Mouse (Mus musculus) limb, embryonic 12.5 days (tissue): ENCODE results near the gene Nemf. TPM values are rescaled to one million over a fixed set of nuclear protein-coding genes. Genes with fewer than 3 reads are reported as not detected.
"Not testable (repeated sequence)": the region's sequence is repeated elsewhere in the genome, so short reads cannot be mapped to it uniquely, and the experiment has no call there.

Source experiments
- ATAC-seq: fragments of 200-750 bp; cut with Nextera tagmentation; 2 replicates; pipeline ENCODE4 v1.8.0; 2017; ENCODE audit warnings: low read depth, moderate TSS enrichment; ENCODE audit not compliant: insufficient number of reproducible peaks, insufficient read depth, low FRiP score, low TSS enrichment
- H3K27ac ChIP-seq: fragments of 300-500 bp; sonication (generic); 2 replicates; pipeline ENCODE4 v1.5.1; 2016; ENCODE audit warnings: mild to moderate bottlenecking, moderate library complexity
- H3K27me3 ChIP-seq: fragments of 300-500 bp; sonication (generic); 2 replicates; pipeline ENCODE4 v1.6.1; 2016; ENCODE audit warnings: mild to moderate bottlenecking, moderate library complexity
- H3K36me3 ChIP-seq: fragments of 300-500 bp; sonication (generic); 2 replicates; pipeline ENCODE4 v1.6.1; 2016; ENCODE audit warnings: mild to moderate bottlenecking, moderate library complexity
- H3K4me1 ChIP-seq: fragments of 300-500 bp; sonication (generic); replicated peaks from 2 replicates; pipeline ENCODE4 v1.6.1; 2016
- H3K4me2 ChIP-seq: fragments of 300-500 bp; sonication (generic); 2 replicates; pipeline ENCODE4 v1.6.1; 2016; ENCODE audit warnings: mild to moderate bottlenecking, moderate library complexity
- H3K4me3 ChIP-seq: fragments of 300-500 bp; sonication (generic); replicated peaks from 2 replicates; pipeline ENCODE4 v1.5.1; 2016; ENCODE audit warnings: mild to moderate bottlenecking
- H3K9ac ChIP-seq: fragments of 300-500 bp; sonication (generic); replicated peaks from 2 replicates; pipeline ENCODE4 v1.6.1; 2016; ENCODE audit warnings: mild to moderate bottlenecking, moderate library complexity
- H3K9me3 ChIP-seq: fragments of 300-500 bp; sonication (generic); 2 replicates; pipeline ENCODE4 v1.6.1; 2016; ENCODE audit warnings: mild to moderate bottlenecking, moderate library complexity
- WGBS: fragments of 180-500 bp; shearing (Covaris S2); methylation state at CpG from one replicate; pipeline ENCODE4 v1.1.7; 2016; 5-methylcytosine and 5-hydroxymethylcytosine counted together
- polyA plus RNA-seq: library from polyadenylated mRNA; unstranded; fragments of >200 nt; fragmentation: Nextera tagmentation; extraction: Ambion mirVana; gene quantifications from 2 replicates; pipeline ENCODE4 v1.2.1, GENCODE M21; 2016

Gene Nemf
- polyA plus RNA-seq, 1 experiment from 2014 or later, result 99.3 TPM

GRCm38 (mm10) chr12:69371421-69371853, 14.5 kb upstream of the Nemf start:
- under 1% methylated on average over 24 of the region's 24 CpGs for WGBS
- Histone ChIP-seq H3K4me2 (peak overlapping the region; percentile 92), H3K4me3 (peak overlapping the region; percentile 100), H3K36me3 (peaks cover 15% of the 10 kb centered on the region; the same call in 1 of the 2 replicates), H3K27ac (peak overlapping the region; percentile 95), H3K27me3 (no peaks in the 10 kb centered on the region), H3K4me1 (peaks cover 19% of the 10 kb centered on the region), H3K9me3 (no peaks in the 10 kb centered on the region), H3K9ac (peak overlapping the region; percentile 98)
- peak; percentile 89 for ATAC-seq

- Histone ChIP-seq H3K9ac (peak overlapping the region; percentile 98), H3K27me3 (no peaks in the 10 kb centered on the region), H3K4me3 (peak overlapping the region; percentile 100), H3K36me3 (peaks cover 12% of the 10 kb centered on the region; the same call in 1 of the 2 replicates), H3K4me1 (peaks cover 17% of the 10 kb centered on the region), H3K4me2 (peak overlapping the region; percentile 92), H3K9me3 (no peaks in the 10 kb centered on the region), H3K27ac (peak overlapping the region; percentile 95)
- 16% methylated on average over 7 of the region's 7 CpGs for WGBS
- ATAC-seq, result no peak
Observed at GRCm38 (mm10) chr12:69370936-69371335, 14.0 kb upstream of the Nemf start.

- Histone ChIP-seq H3K4me2 (no peak overlapping the region), H3K9me3 (no peaks in the 10 kb centered on the region), H3K9ac (no peak overlapping the region), H3K36me3 (no peaks in the 10 kb centered on the region), H3K27ac (no peak overlapping the region), H3K27me3 (no peaks in the 10 kb centered on the region), H3K4me1 (peaks cover 8% of the 10 kb centered on the region), H3K4me3 (no peak overlapping the region)
- 53% methylated on average over 2 of the region's 2 CpGs for whole genome bisulfite sequencing
- ATAC-seq, result no peak
Observed at GRCm38 (mm10) chr12:69367557-69367956, 10.6 kb upstream of the Nemf start.

- Histone ChIP-seq H3K27ac (no peak overlapping the region), H3K4me1 (peaks cover 16% of the 10 kb centered on the region), H3K9ac (no peak overlapping the region), H3K9me3 (no peaks in the 10 kb centered on the region), H3K4me3 (no peak overlapping the region), H3K27me3 (no peaks in the 10 kb centered on the region), H3K36me3 (no peaks in the 10 kb centered on the region), H3K4me2 (no peak overlapping the region)
- no peak for ATAC-seq
Observed at GRCm38 (mm10) chr12:69366424-69366823, 9.5 kb upstream of the Nemf start.

GRCm38 (mm10) chr12:69365757-69366156, 8.8 kb upstream of the Nemf start:
- H3K9me3 ChIP-seq, result no peaks in the 10 kb centered on the region
- H3K9ac ChIP-seq, result no peak overlapping the region
- no peaks in the 10 kb centered on the region for H3K27me3 ChIP-seq
- H3K27ac ChIP-seq, result no peak overlapping the region
- no peak overlapping the region for H3K4me2 ChIP-seq
- WGBS, result 81% methylated on average over 7 of the region's 7 CpGs
- ATAC-seq, result no peak
- peaks cover 14% of the 10 kb centered on the region for H3K4me1 ChIP-seq
- no peaks in the 10 kb centered on the region for H3K36me3 ChIP-seq
- no peak overlapping the region for H3K4me3 ChIP-seq

- Histone ChIP-seq H3K9ac (peak overlapping the region; percentile 31), H3K36me3 (no peaks in the 10 kb centered on the region), H3K4me3 (peak overlapping the region; percentile 51), H3K4me1 (peaks cover 12% of the 10 kb centered on the region; the same call in 1 of the 2 replicates), H3K27ac (peak overlapping the region; percentile 78), H3K9me3 (no peaks in the 10 kb centered on the region), H3K27me3 (no peaks in the 10 kb centered on the region), H3K4me2 (peak overlapping the region; percentile 62)
- 4% methylated on average over 32 of the region's 32 CpGs for WGBS
- ATAC-seq, result peak; percentile 14; the same call in 1 of the 2 replicates
Observed at GRCm38 (mm10) chr12:69363899-69364762, 7.2 kb upstream of the Nemf start.

- not testable (repeated sequence) for H3K27me3 ChIP-seq, H3K4me3 ChIP-seq, H3K9ac ChIP-seq, ATAC-seq, H3K36me3 ChIP-seq, H3K27ac ChIP-seq, H3K9me3 ChIP-seq, H3K4me2 ChIP-seq
- H3K4me1 ChIP-seq, result peaks cover 12% of the 10 kb centered on the region; the same call in 1 of the 2 replicates
- WGBS, result 98% methylated on average over 7 of the region's 7 CpGs
Observed at GRCm38 (mm10) chr12:69363110-69363509, 6.1 kb upstream of the Nemf start.

GRCm38 (mm10) chr12:69362388-69362787, 5.4 kb upstream of the Nemf start:
- WGBS, result 53% methylated on average over 4 of the region's 4 CpGs

GRCm38 (mm10) chr12:69361919-69362318, 5.0 kb upstream of the Nemf start:
- Histone ChIP-seq H3K4me2 (peak overlapping the region; percentile 64), H3K27me3 (no peaks in the 10 kb centered on the region), H3K4me3 (peak overlapping the region; percentile 45), H3K9ac (peak overlapping the region; percentile 62), H3K4me1 (peaks cover 12% of the 10 kb centered on the region; the same call in 1 of the 2 replicates), H3K27ac (peak overlapping the region; percentile 96), H3K9me3 (no peaks in the 10 kb centered on the region), H3K36me3 (no peaks in the 10 kb centered on the region)
- ATAC-seq, result no peak
- WGBS, result 8% methylated on average over 10 of the region's 10 CpGs

More at GRCm38 (mm10) chr12:69362388-69362787, 5.4 kb upstream of the Nemf start:
- H3K4me2 ChIP-seq, result peak overlapping the region; percentile 64
- H3K9me3 ChIP-seq, result no peaks in the 10 kb centered on the region
- H3K27ac ChIP-seq, result peak overlapping the region; percentile 96
- no peaks in the 10 kb centered on the region for H3K27me3 ChIP-seq
- peaks cover 12% of the 10 kb centered on the region; the same call in 1 of the 2 replicates for H3K4me1 ChIP-seq
- no peak overlapping the region for H3K9ac ChIP-seq
- peak overlapping the region; percentile 45; the same call in 1 of the 2 replicates for H3K4me3 ChIP-seq
- no peaks in the 10 kb centered on the region for H3K36me3 ChIP-seq
- ATAC-seq, result no peak

- not testable (repeated sequence) for H3K9me3 ChIP-seq, H3K36me3 ChIP-seq, H3K27me3 ChIP-seq
- peaks cover 12% of the 10 kb centered on the region; the same call in 1 of the 2 replicates for H3K4me1 ChIP-seq
- peak overlapping the region; percentile 96 for H3K27ac ChIP-seq
- H3K9ac ChIP-seq, result peak overlapping the region; percentile 62
- under 1% methylated on average over 42 of the region's 50 CpGs for WGBS
- peak; percentile 92 for ATAC-seq
- peak overlapping the region; percentile 45 for H3K4me3 ChIP-seq
- H3K4me2 ChIP-seq, result peak overlapping the region; percentile 64
Observed at GRCm38 (mm10) chr12:69360997-69361899, 4.3 kb upstream of the Nemf start.

- no peak for ATAC-seq
- WGBS, result 20% methylated on average over 5 of the region's 5 CpGs
- Histone ChIP-seq H3K27me3 (no peaks in the 10 kb centered on the region), H3K27ac (no peak overlapping the region), H3K9me3 (no peaks in the 10 kb centered on the region), H3K36me3 (no peaks in the 10 kb centered on the region), H3K4me2 (no peak overlapping the region), H3K9ac (no peak overlapping the region), H3K4me3 (no peak overlapping the region), H3K4me1 (peaks cover 15% of the 10 kb centered on the region)
Observed at GRCm38 (mm10) chr12:69360655-69360996, 3.7 kb upstream of the Nemf start.
